Mouse (Mus musculus) liver, embryonic 16.5 days (tissue): ENCODE measurements around the gene Ehmt2. TPM values are rescaled to one million over a fixed set of nuclear protein-coding genes. Genes with fewer than 3 reads are reported as not detected.

Experiments used
- ATAC-seq: fragments of 200-750 bp; cut with Nextera tagmentation; 2 replicates; pipeline ENCODE4 v1.8.0; 2017; ENCODE audit warnings: low read depth, mild to moderate bottlenecking, moderate number of reproducible peaks, moderate library complexity
- H3K27ac ChIP-seq: fragments of 300-500 bp; sonication (generic); 2 replicates; pipeline ENCODE4 v1.5.1; 2014; ENCODE audit warnings: mild to moderate bottlenecking, low read length
- H3K27me3 ChIP-seq: fragments of 300-500 bp; sonication (generic); 2 replicates; pipeline ENCODE4 v1.6.1; 2014; ENCODE audit warnings: low read depth, low read length, mixed read lengths; ENCODE audit not compliant: control insufficient read depth, insufficient read depth
- H3K36me3 ChIP-seq: fragments of 300-500 bp; sonication (generic); 2 replicates; pipeline ENCODE4 v1.6.1; 2014; ENCODE audit warnings: mild to moderate bottlenecking; ENCODE audit not compliant: control insufficient read depth, insufficient read depth
- H3K4me1 ChIP-seq: fragments of 300-500 bp; sonication (generic); 2 replicates; pipeline ENCODE4 v1.6.1; 2014; ENCODE audit warnings: low read depth, low read length, mixed read lengths; ENCODE audit not compliant: control insufficient read depth
- H3K4me2 ChIP-seq: fragments of 300-500 bp; sonication (generic); 2 replicates; pipeline ENCODE4 v1.6.1; 2014; ENCODE audit warnings: low read depth, low read length, mixed read lengths
- H3K4me3 ChIP-seq: fragments of 300-500 bp; sonication (generic); 2 replicates; pipeline ENCODE4 v1.5.1; 2014; ENCODE audit warnings: low read depth, mild to moderate bottlenecking, low read length
- H3K9ac ChIP-seq: fragments of 300-500 bp; sonication (generic); 2 replicates; pipeline ENCODE4 v1.6.1; 2014; ENCODE audit warnings: low read depth, low read length
- H3K9me3 ChIP-seq: fragments of 300-500 bp; sonication (generic); replicated peaks from 2 replicates; pipeline ENCODE4 v1.6.1; 2016; ENCODE audit warnings: low read length; ENCODE audit not compliant: control insufficient read depth
- WGBS: fragments of 180-500 bp; shearing (Covaris S2); extraction: QIAGEN DNeasy Blood & Tissue Kit; methylation state at CpG from one replicate; pipeline ENCODE4 v1.1.7; 2014; ENCODE audit not compliant: insufficient replicate concordance; 5-methylcytosine and 5-hydroxymethylcytosine counted together
- polyA plus RNA-seq: library from polyadenylated mRNA; unstranded; fragments of >200 nt; fragmentation: Nextera tagmentation; extraction: Ambion mirVana; gene quantifications from 2 replicates; pipeline ENCODE4 v1.2.1, GENCODE M21; 2015

Ehmt2 gene
- polyA plus RNA-seq, 1 experiment from 2014 or later, result 15.2 TPM

GRCm38 (mm10) chr17:34928841-34929240 is 30.6 kb downstream of the Ehmt2 start:
- Histone ChIP-seq H3K4me3 (no peak overlapping the region), H3K9me3 (no peaks in the 10 kb centered on the region), H3K27me3 (no peaks in the 10 kb centered on the region), H3K9ac (no peak overlapping the region), H3K4me2 (no peak overlapping the region), H3K36me3 (no peaks in the 10 kb centered on the region), H3K27ac (no peak overlapping the region), H3K4me1 (peaks cover 13% of the 10 kb centered on the region)
- no peak for ATAC-seq
- 68% methylated on average over 4 of the region's 4 CpGs for WGBS

- WGBS, result under 1% methylated on average over 38 of the region's 38 CpGs
- ATAC-seq, result peak; percentile 95
- H3K27ac ChIP-seq, result peak within 1 kb of the TSS; percentile 39; the same call in 1 of the 2 replicates
- H3K4me3 ChIP-seq, result peak within 1 kb of the TSS; percentile 74
- H3K4me2 ChIP-seq, result peak within 1 kb of the TSS; percentile 91
- no peaks in the 10 kb centered on the region for H3K27me3 ChIP-seq
- peaks cover 13% of the 10 kb centered on the region for H3K4me1 ChIP-seq
- H3K36me3 ChIP-seq, result no peaks in the 10 kb centered on the region
- H3K9me3 ChIP-seq, result no peaks in the 10 kb centered on the region
- H3K9ac ChIP-seq, result peak within 1 kb of the TSS; percentile 72
Observed at GRCm38 (mm10) chr17:34931061-34931734, 32.9 kb downstream of the Ehmt2 start, which contains the start of gene Neu1. Gene Neu1 (plus strand): TSS chr17:34931253.

DNA sequence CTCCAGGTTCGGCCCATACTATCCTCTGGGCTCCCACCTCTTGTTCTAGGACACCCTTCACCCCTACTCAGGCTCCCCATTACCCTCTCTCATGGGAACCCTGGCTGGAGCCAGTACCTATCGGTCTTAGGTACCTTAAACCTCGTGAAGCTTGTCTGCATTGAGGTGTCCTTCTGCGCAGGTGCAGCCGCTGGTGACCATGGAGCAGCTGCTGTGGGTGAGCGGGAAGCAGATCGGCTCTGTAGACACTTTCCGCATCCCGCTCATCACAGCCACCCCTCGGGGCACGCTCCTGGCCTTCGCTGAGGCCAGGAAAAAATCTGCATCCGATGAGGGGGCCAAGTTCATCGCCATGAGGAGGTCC is 33.4 kb downstream of the Ehmt2 start:
- ATAC-seq, result no peak
- no peaks in the 10 kb centered on the region for H3K36me3 ChIP-seq
- peak overlapping the region; percentile 91 for H3K4me2 ChIP-seq
- peaks cover 13% of the 10 kb centered on the region for H3K4me1 ChIP-seq
- no peaks in the 10 kb centered on the region for H3K27me3 ChIP-seq
- no peaks in the 10 kb centered on the region for H3K9me3 ChIP-seq
- WGBS, result 10% methylated on average over 14 of the region's 14 CpGs
- peak overlapping the region; percentile 39; the same call in 1 of the 2 replicates for H3K27ac ChIP-seq
- H3K4me3 ChIP-seq, result peak overlapping the region; percentile 74
- peak overlapping the region; percentile 72 for H3K9ac ChIP-seq

DNA sequence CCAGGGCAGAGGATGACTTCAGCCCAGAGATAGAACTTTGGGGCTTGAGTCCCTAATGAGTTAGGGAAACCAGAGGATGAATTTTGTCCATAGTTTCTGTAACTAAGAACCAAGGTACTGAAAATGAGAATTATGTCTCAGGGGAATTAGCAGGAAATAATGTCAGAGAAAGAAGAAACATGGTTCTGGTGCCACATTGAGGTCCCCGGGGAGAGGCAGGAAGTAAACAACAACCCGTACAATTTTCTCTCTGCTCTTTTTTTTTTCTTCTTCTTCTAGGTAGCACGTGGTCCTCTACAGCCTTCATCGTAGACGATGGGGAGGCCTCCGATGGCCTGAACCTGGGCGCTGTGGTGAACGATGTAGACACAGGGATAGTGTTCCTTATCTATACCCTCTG is 34.0 kb downstream of the Ehmt2 start:
- Histone ChIP-seq H3K4me1 (peaks cover 13% of the 10 kb centered on the region), H3K4me2 (peak overlapping the region; percentile 91), H3K9ac (no peak overlapping the region), H3K27me3 (no peaks in the 10 kb centered on the region), H3K36me3 (no peaks in the 10 kb centered on the region), H3K27ac (no peak overlapping the region), H3K4me3 (peak overlapping the region; percentile 74), H3K9me3 (no peaks in the 10 kb centered on the region)
- no peak for ATAC-seq
- WGBS, result 62% methylated on average over 8 of the region's 8 CpGs

GRCm38 (mm10) chr17:34934031-34934430 is 35.8 kb downstream of the Ehmt2 start:
- H3K9me3 ChIP-seq, result no peaks in the 10 kb centered on the region
- peaks cover 13% of the 10 kb centered on the region for H3K4me1 ChIP-seq
- no peaks in the 10 kb centered on the region for H3K27me3 ChIP-seq
- H3K9ac ChIP-seq, result no peak overlapping the region
- ATAC-seq, result no peak
- WGBS, result 70% methylated on average over 24 of the region's 24 CpGs
- H3K36me3 ChIP-seq, result no peaks in the 10 kb centered on the region
- H3K4me3 ChIP-seq, result no peak overlapping the region
- H3K27ac ChIP-seq, result no peak overlapping the region; the same call in 1 of the 2 replicates
- peak overlapping the region; percentile 37 for H3K4me2 ChIP-seq

GRCm38 (mm10) chr17:34934830-34935229 is 36.6 kb downstream of the Ehmt2 start:
- no peaks in the 10 kb centered on the region for H3K27me3 ChIP-seq
- no peaks in the 10 kb centered on the region for H3K36me3 ChIP-seq
- no peak overlapping the region; the same call in 1 of the 2 replicates for H3K4me2 ChIP-seq
- 40% methylated on average over 8 of the region's 8 CpGs for WGBS
- H3K4me3 ChIP-seq, result no peak overlapping the region
- H3K27ac ChIP-seq, result peak overlapping the region; percentile 21; the same call in 1 of the 2 replicates
- ATAC-seq, result no peak
- no peak overlapping the region for H3K9ac ChIP-seq
- H3K4me1 ChIP-seq, result peaks cover 13% of the 10 kb centered on the region
- H3K9me3 ChIP-seq, result no peaks in the 10 kb centered on the region

- Histone ChIP-seq H3K9ac (no peak overlapping the region), H3K9me3 (no peaks in the 10 kb centered on the region), H3K36me3 (no peaks in the 10 kb centered on the region), H3K4me2 (no peak overlapping the region), H3K27ac (no peak overlapping the region), H3K27me3 (no peaks in the 10 kb centered on the region), H3K4me1 (peaks cover 6% of the 10 kb centered on the region), H3K4me3 (no peak overlapping the region)
- WGBS, result 57% methylated on average over 6 of the region's 6 CpGs
- ATAC-seq, result peak; percentile 31; the same call in 1 of the 2 replicates
Observed at GRCm38 (mm10) chr17:34937960-34938505, 39.8 kb downstream of the Ehmt2 start.

DNA sequence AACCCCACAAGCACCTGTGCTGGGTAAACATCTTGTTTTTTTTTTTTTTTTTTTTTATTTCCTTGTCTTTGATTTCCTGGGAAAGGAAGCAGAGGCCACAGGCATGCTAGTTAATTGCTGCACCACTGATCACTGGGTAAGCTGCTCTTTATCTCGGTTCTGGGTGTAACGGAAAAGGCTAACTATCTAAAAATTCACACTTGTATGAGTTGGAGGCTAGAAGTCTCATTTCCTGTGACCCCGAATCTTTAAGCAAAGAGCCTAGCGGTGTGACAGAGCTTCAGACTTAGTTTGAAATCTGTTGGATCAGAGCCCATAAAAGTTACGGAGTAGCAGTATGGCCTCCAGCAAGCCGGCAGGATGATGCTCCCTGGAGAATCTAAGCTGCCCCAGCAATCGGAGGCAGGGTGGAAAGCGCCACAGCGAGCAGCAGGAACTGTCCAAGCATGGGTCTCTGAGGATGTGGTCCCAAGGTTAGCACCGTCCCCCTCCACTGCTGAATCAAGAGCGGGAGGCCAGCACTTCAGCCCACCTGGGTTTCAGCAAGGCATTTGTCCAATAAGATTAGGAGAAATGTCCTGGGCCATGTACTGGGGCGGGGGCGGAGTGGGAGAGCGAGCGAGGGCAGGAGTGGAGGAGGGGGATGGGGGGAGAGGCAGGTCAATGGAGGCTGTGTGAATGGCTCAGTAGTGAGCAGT is 43.2 kb downstream of the Ehmt2 start:
- no peak for ATAC-seq
- H3K9me3 ChIP-seq, result no peaks in the 10 kb centered on the region
- no peaks in the 10 kb centered on the region for H3K36me3 ChIP-seq
- H3K4me2 ChIP-seq, result peak overlapping the region; percentile 56
- peak overlapping the region; percentile 52 for H3K9ac ChIP-seq
- 13% methylated on average over 15 of the region's 15 CpGs for WGBS
- peaks cover 6% of the 10 kb centered on the region for H3K4me1 ChIP-seq
- no peaks in the 10 kb centered on the region for H3K27me3 ChIP-seq
- H3K27ac ChIP-seq, result 0 out of 2 replicates have a peak overlapping the region, but pooled peaks have one; percentile 33
- H3K4me3 ChIP-seq, result peak overlapping the region; percentile 42
